Mouse (Mus musculus): ENCODE data around the gene D5Ertd579e. TPM values are rescaled to one million over a fixed set of nuclear protein-coding genes. Genes with fewer than 3 reads are reported as not detected.
A peak's percentile ranks its signal among the peaks of the same experiment; 100 is the strongest.
"Not testable (repeated sequence)": the region's sequence is repeated elsewhere in the genome, so short reads cannot be mapped to it uniquely, and the experiment has no call there.

The D5Ertd579e gene
- total RNA-seq, 4 experiments from 2014 or later, result 89.7 to 97.8 (median 92.7) TPM

- DNase-seq (ENCODE audit: low spot score), result no peak
These were observed 12.2 kb downstream of the D5Ertd579e start for GRCm38 (mm10) chr5:36683586-36683985.

GRCm38 (mm10) chr5:36681219-36681618 is 14.6 kb downstream of the D5Ertd579e start:
- DNase-seq (ENCODE audit: low spot score), result no peak

GRCm38 (mm10) chr5:36679918-36680598 is 15.8 kb downstream of the D5Ertd579e start:
- no peak for DNase-seq (ENCODE audit: low spot score)

GRCm38 (mm10) chr5:36678799-36679198 is 17.0 kb downstream of the D5Ertd579e start:
- no peak for DNase-seq (ENCODE audit: low spot score)

- no peak for DNase-seq (ENCODE audit: low spot score)
These were observed 17.9 kb downstream of the D5Ertd579e start for GRCm38 (mm10) chr5:36677907-36678306.

GRCm38 (mm10) chr5:36675466-36675865 is 20.4 kb downstream of the D5Ertd579e start:
- DNase-seq (ENCODE audit: low spot score), result no peak

- DNase-seq (ENCODE audit: low spot score), result no peak
These were observed 21.0 kb downstream of the D5Ertd579e start for GRCm38 (mm10) chr5:36674658-36675433.

- peak; percentile 28 for DNase-seq (ENCODE audit: low spot score)
These were observed 26.5 kb downstream of the D5Ertd579e start for GRCm38 (mm10) chr5:36669021-36670008.

- no peak for DNase-seq (ENCODE audit: low spot score)
These were observed 27.3 kb downstream of the D5Ertd579e start for GRCm38 (mm10) chr5:36668572-36668971.

- DNase-seq (ENCODE audit: low spot score), result not testable (repeated sequence)
These were observed 27.8 kb downstream of the D5Ertd579e start for GRCm38 (mm10) chr5:36667986-36668385.

- DNase-seq (ENCODE audit: low spot score), result no peak
These were observed 28.7 kb downstream of the D5Ertd579e start for GRCm38 (mm10) chr5:36667165-36667564.

GRCm38 (mm10) chr5:36666699-36667098 is 29.1 kb downstream of the D5Ertd579e start:
- DNase-seq (ENCODE audit: low spot score), result not testable (repeated sequence)

- DNase-seq (ENCODE audit: low spot score), result no peak
These were observed 32.5 kb downstream of the D5Ertd579e start for GRCm38 (mm10) chr5:36663329-36663728.

GRCm38 (mm10) chr5:36660977-36661760 is 34.7 kb downstream of the D5Ertd579e start:
- DNase-seq (ENCODE audit: low spot score), result not testable (repeated sequence)

- no peak for DNase-seq (ENCODE audit: low spot score)
These were observed 70.2 kb downstream of the D5Ertd579e start for GRCm38 (mm10) chr5:36625612-36626011.

GRCm38 (mm10) chr5:36623670-36624069 is 72.2 kb downstream of the D5Ertd579e start:
- no peak for DNase-seq (ENCODE audit: low spot score)

- DNase-seq (ENCODE audit: low spot score), result no peak
These were observed 74.8 kb downstream of the D5Ertd579e start for GRCm38 (mm10) chr5:36621058-36621449.

GRCm38 (mm10) chr5:36620409-36621057 is 75.3 kb downstream of the D5Ertd579e start:
- peak; percentile 61 for DNase-seq (ENCODE audit: low spot score)

- DNase-seq (ENCODE audit: low spot score), result no peak
These were observed 76.9 kb downstream of the D5Ertd579e start for GRCm38 (mm10) chr5:36618890-36619289.

GRCm38 (mm10) chr5:36618356-36618755 is 77.5 kb downstream of the D5Ertd579e start:
- no peak for DNase-seq (ENCODE audit: low spot score)

Measured in heart, adult 8-10 months (tissue).